Mouse (Mus musculus) myocyte (in vitro differentiated cells): Measurements from ENCODE around the gene Gm20695. TPM values are rescaled to one million over a fixed set of nuclear protein-coding genes. Genes with fewer than 3 reads are reported as not detected.

Experiments
- H3K27me3 ChIP-seq: one replicate; pipeline ENCODE4 v1.6.1; 2011; ENCODE audit not compliant: control insufficient read depth, insufficient read depth, insufficient read length
- H3K36me3 ChIP-seq: one replicate; pipeline ENCODE4 v1.6.1; 2011; ENCODE audit not compliant: control insufficient read depth, insufficient read depth
- H3K4me2 ChIP-seq: one replicate; pipeline ENCODE4 v1.6.1; 2011; ENCODE audit warnings: low read depth, control low read depth
- H3K4me3 ChIP-seq: one replicate; pipeline ENCODE4 v1.5.1; 2011; ENCODE audit warnings: mild to moderate bottlenecking, control low read depth, moderate library complexity
- H3K79me2 ChIP-seq: one replicate; pipeline ENCODE4 v1.6.1; 2011; ENCODE audit not compliant: control insufficient read depth, insufficient read depth
- H3ac ChIP-seq: one replicate; pipeline ENCODE4 v1.6.1; 2011; ENCODE audit not compliant: control insufficient read depth, insufficient read length
- CEBPB ChIP-seq: IDR thresholded peaks from 2 replicates; pipeline ENCODE4 v1.6.1; 2011; ENCODE audit warnings: mild to moderate bottlenecking, moderate library complexity; ENCODE audit not compliant: poor library complexity, insufficient read depth, severe bottlenecking
- E2F4 ChIP-seq: IDR thresholded peaks from one replicate; pipeline ENCODE4 v1.6.1; 2011; ENCODE audit warnings: mild to moderate bottlenecking, control low read depth, moderate library complexity; ENCODE audit not compliant: insufficient read depth
- MAX ChIP-seq: IDR thresholded peaks from one replicate; pipeline ENCODE4 v1.6.1; 2011; ENCODE audit warnings: low read depth, mild to moderate bottlenecking, control low read depth
- MYOD1 ChIP-seq, 3 experiments: IDR thresholded peaks; one replicate each; pipeline ENCODE4 v1.6.1; 2011; ENCODE audit warnings: control low read depth in 2 of 3, low read depth in 2 of 3, mild to moderate bottlenecking in 2 of 3, moderate library complexity in 1 of 3; ENCODE audit not compliant: insufficient read length in 2 of 3, control insufficient read depth in 1 of 3
- MYOG ChIP-seq, 3 experiments: IDR thresholded peaks; one replicate each; pipeline ENCODE4 v1.6.1; 2011; ENCODE audit warnings: control low read depth in 2 of 3, low read depth in 2 of 3, mild to moderate bottlenecking in 2 of 3; ENCODE audit not compliant: insufficient read length in 2 of 3, control insufficient read depth in 1 of 3, insufficient read depth in 1 of 3
- POLR2A ChIP-seq: IDR thresholded peaks from one replicate; pipeline ENCODE4 v1.6.1; 2011; ENCODE audit warnings: low read depth, mild to moderate bottlenecking, control low read depth, moderate library complexity; ENCODE audit not compliant: insufficient read length
- POLR2AphosphoS2 ChIP-seq: IDR thresholded peaks from one replicate; pipeline ENCODE4 v1.6.1; 2011; ENCODE audit warnings: low read depth, control low read depth; ENCODE audit not compliant: insufficient read length
- REST ChIP-seq: IDR thresholded peaks from one replicate; pipeline ENCODE4 v1.6.1; 2011; ENCODE audit warnings: mild to moderate bottlenecking, control low read depth, moderate library complexity; ENCODE audit not compliant: insufficient read depth, insufficient read length
- SRF ChIP-seq: IDR thresholded peaks from one replicate; pipeline ENCODE4 v1.6.1; 2011; ENCODE audit warnings: low read depth; ENCODE audit not compliant: control insufficient read depth, insufficient read length
- TCF12 ChIP-seq: IDR thresholded peaks from one replicate; pipeline ENCODE4 v1.6.1; 2011; ENCODE audit warnings: mild to moderate bottlenecking, control low read depth; ENCODE audit not compliant: poor library complexity, insufficient read depth, severe bottlenecking
- TCF3 ChIP-seq: IDR thresholded peaks from one replicate; pipeline ENCODE4 v1.6.1; 2011; ENCODE audit warnings: low read depth, control low read depth; ENCODE audit not compliant: insufficient read length
- USF1 ChIP-seq: IDR thresholded peaks from one replicate; pipeline ENCODE4 v1.6.1; 2011; ENCODE audit warnings: low read depth, mild to moderate bottlenecking, control low read depth, moderate library complexity
- polyA plus RNA-seq: library from polyadenylated mRNA; unstranded; fragments of >200 nt; fragmentation: generic; extraction: Trizol; gene quantifications from one replicate; pipeline ENCODE4 v1.2.1, GENCODE M21; 2012; ENCODE audit warnings: missing spikeins

Gene Gm20695
- polyA plus RNA-seq: 0.18 TPM

- H3K4me3 ChIP-seq: peak within 1 kb of the TSS; percentile 75
- peaks cover 2% of the 10 kb centered on the region for H3K36me3 ChIP-seq
- H3K27me3 ChIP-seq: no peaks in the 10 kb centered on the region
- H3K79me2 ChIP-seq: peaks cover 55% of the 10 kb centered on the region
- no peak for TF ChIP-seq TCF3
- TF ChIP-seq MYOD1 (IDR thresholded peaks at IDR 0.05; ENCODE audit: control insufficient read depth in 1 of 3, insufficient read length in 2 of 3, low read depth in 2 of 3): peak in 2 of 3 experiments; percentile 72 to 82
- peak in 2 of 3 experiments; percentile 89 to 92 for TF ChIP-seq MYOG (IDR thresholded peaks at IDR 0.05; ENCODE audit: control insufficient read depth in 1 of 3, insufficient read depth in 1 of 3, insufficient read length in 2 of 3, low read depth in 2 of 3)
- peak; percentile 70 for TF ChIP-seq SRF
- no peak for TF ChIP-seq REST
- peak; percentile 59 for TF ChIP-seq POLR2A
- TF ChIP-seq POLR2AphosphoS2: peak; percentile 32
- peak within 1 kb of the TSS; percentile 66 for H3ac ChIP-seq
- H3K4me2 ChIP-seq: peak within 1 kb of the TSS; percentile 87
These were observed at the start of gene Gm20695, which contains the start of gene Zfp597 for GRCm38 (mm10) chr16:3884201-3885064. Gm20695 (plus strand) TSS chr16:3884648. Zfp597 (minus strand) TSS chr16:3884561.

DNA sequence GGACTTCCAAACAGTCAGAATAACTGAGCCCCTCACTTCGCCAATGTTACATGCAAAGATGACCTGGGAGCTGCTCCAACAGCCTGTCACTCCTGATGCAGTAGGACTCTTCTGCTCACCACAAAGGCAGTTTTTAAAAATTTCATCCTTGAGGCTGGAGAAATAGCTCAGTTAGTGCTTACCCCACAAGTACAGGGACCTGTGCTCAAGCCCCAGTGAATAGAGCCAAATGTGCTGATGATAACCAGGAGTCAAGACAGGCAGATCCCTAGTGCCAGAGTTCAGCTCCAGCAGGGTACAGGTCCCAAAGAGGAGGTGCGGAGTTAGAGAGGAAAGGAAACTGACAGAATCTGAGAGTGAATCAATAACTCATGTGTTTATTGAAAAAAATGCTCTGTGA, 49.0 kb upstream of the Gm20695 start:
- Histone ChIP-seq H3K4me3 (no peak overlapping the region), H3K36me3 (no peaks in the 10 kb centered on the region), H3K27me3 (no peaks in the 10 kb centered on the region), H3K4me2 (no peak overlapping the region), H3K79me2 (no peaks in the 10 kb centered on the region), H3ac (no peak overlapping the region)
- TF ChIP-seq USF1: no peak
- no peak for TF ChIP-seq TCF3
- TF ChIP-seq TCF12: no peak

- Histone ChIP-seq H3K4me3 (no peak overlapping the region), H3ac (no peak overlapping the region), H3K36me3 (no peaks in the 10 kb centered on the region), H3K4me2 (no peak overlapping the region), H3K27me3 (no peaks in the 10 kb centered on the region), H3K79me2 (no peaks in the 10 kb centered on the region)
- TF ChIP-seq REST (no peak), POLR2A (no peak)
These were observed 45.1 kb upstream of the Gm20695 start for GRCm38 (mm10) chr16:3839157-3839885.

DNA sequence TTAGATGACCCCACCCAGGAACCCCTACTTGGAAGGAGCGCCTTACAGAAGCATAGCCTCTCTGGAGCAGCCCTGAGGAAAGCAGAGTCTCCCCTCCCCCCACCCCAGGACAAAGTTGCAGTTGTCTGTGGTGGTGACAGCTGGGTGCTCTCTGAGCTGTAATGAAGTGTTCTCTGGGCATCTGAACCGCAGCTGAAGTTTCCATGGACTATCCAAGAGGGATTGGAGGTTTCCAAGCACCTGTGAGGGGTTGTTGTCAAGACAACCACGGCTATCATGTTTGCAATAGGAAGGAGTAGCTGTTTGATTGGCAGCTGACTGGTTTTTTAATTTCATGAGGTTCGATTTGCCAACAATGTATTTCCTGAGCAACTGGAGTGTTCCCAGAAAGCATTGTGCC, 41.5 kb upstream of the Gm20695 start:
- H3K4me2 ChIP-seq: peak overlapping the region; percentile 68
- no peaks in the 10 kb centered on the region for H3K79me2 ChIP-seq
- TF ChIP-seq MAX (no peak), SRF (no peak), TCF3 (peak; percentile 78), USF1 (no peak), MYOD1 (IDR thresholded peaks at IDR 0.05; ENCODE audit: control insufficient read depth in 1 of 3, insufficient read length in 2 of 3, low read depth in 2 of 3) (peak; percentile 88 to 96 (median 91)), POLR2A (no peak), POLR2AphosphoS2 (no peak), REST (no peak), MYOG (IDR thresholded peaks at IDR 0.05; ENCODE audit: control insufficient read depth in 1 of 3, insufficient read depth in 1 of 3, insufficient read length in 2 of 3, low read depth in 2 of 3) (peak; percentile 77 to 98 (median 98)), E2F4 (no peak), TCF12 (peak; percentile 96), CEBPB (no peak)
- no peaks in the 10 kb centered on the region for H3K27me3 ChIP-seq
- H3K4me3 ChIP-seq: no peak overlapping the region
- H3K36me3 ChIP-seq: no peaks in the 10 kb centered on the region
- H3ac ChIP-seq: no peak overlapping the region

GRCm38 (mm10) chr16:3843796-3844195, 40.7 kb upstream of the Gm20695 start:
- H3ac ChIP-seq: no peak overlapping the region
- no peak overlapping the region for H3K4me3 ChIP-seq
- TF ChIP-seq SRF (no peak), MYOG (IDR thresholded peaks at IDR 0.05; ENCODE audit: control insufficient read depth in 1 of 3, insufficient read depth in 1 of 3, insufficient read length in 2 of 3, low read depth in 2 of 3) (no peak), POLR2AphosphoS2 (no peak), USF1 (no peak), MAX (no peak), REST (no peak), MYOD1 (IDR thresholded peaks at IDR 0.05; ENCODE audit: control insufficient read depth in 1 of 3, insufficient read length in 2 of 3, low read depth in 2 of 3) (no peak), POLR2A (no peak), E2F4 (no peak), CEBPB (no peak), TCF12 (no peak)
- H3K27me3 ChIP-seq: no peaks in the 10 kb centered on the region
- H3K4me2 ChIP-seq: no peak overlapping the region
- H3K36me3 ChIP-seq: no peaks in the 10 kb centered on the region
- no peaks in the 10 kb centered on the region for H3K79me2 ChIP-seq
